Comparison of ENCODE assay signal across 8 mouse cellular contexts in the genomic region with DNA sequence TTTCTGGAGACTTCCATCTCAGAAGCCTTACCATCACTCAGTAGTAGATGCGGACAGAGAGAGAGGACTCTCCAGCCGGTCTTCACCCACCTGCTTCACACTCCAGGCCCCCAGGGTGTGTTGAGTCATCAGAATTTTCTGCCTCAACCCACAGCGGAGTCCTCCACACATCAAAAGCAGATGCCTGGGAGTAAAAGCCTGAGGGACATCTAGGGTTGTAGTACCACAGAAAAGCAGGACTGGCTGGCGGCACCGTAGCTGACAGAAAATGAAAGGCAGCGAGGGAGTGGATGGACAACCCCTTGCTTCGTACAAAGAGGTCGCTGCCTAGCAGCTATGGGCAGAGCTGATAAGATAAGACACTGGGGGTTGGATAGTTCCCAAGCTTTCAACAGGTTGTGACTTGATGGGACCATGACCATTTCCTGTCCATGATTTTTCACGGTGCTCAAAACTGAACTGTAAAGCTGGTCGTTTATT. TPM values are rescaled to one million over a fixed set of nuclear protein-coding genes. Genes with fewer than 3 reads are reported as not detected.
DNase-seq lines count a peak whose midpoint lies in the region; ATAC-seq lines count a peak whose summit lies in the region.

No protein-coding gene starts in this region.

- peak; percentile 21 for DNase-seq in hindbrain, embryonic 10.5 days (ENCODE audit: low spot score)
- DNase-seq in ES-CJ7 (ENCODE audit: low read depth, low spot score): peak; percentile 35
- peak; percentile 35 for DNase-seq in embryonic facial prominence, embryonic 14.5 days (ENCODE audit: low spot score)
- no peak for DNase-seq in ovary, postnatal 14 days (ENCODE audit: low spot score)
- DNase-seq in ovary, adult 18-20 months (ENCODE audit: low spot score): no peak

- H3K9ac ChIP-seq in hindbrain, embryonic 13.5 days: no peak overlapping the region
- peak overlapping the region; percentile 93 for H3K9ac ChIP-seq in embryonic facial prominence, embryonic 14.5 days (ENCODE audit: low read depth, low read length)
- H3K9ac ChIP-seq in liver, embryonic 15.5 days: no peak overlapping the region

- no peak for ATAC-seq in hindbrain, embryonic 13.5 days (ENCODE audit: low FRiP score)
- ATAC-seq in embryonic facial prominence, embryonic 14.5 days (ENCODE audit: low read depth): no peak
- no peak for ATAC-seq in liver, embryonic 15.5 days (ENCODE audit: insufficient read depth)
- ATAC-seq in activated CD4-positive, CD25-positive, alpha-beta regulatory T cell, adult 4 months: no peak

- H3K27ac ChIP-seq in hindbrain, embryonic 10.5 days: peak overlapping the region; percentile 90; the same call in 1 of the 2 replicates
- no peak overlapping the region for H3K27ac ChIP-seq in hindbrain, embryonic 13.5 days
- H3K27ac ChIP-seq in embryonic facial prominence, embryonic 14.5 days (replicated peaks; ENCODE audit: low read depth, low read length): peak overlapping the region; percentile 97
- H3K27ac ChIP-seq in liver, embryonic 15.5 days (replicated peaks): no peak overlapping the region

- WGBS in hindbrain, embryonic 10.5 days: 26% methylated on average over 10 of the region's 10 CpGs
- WGBS in hindbrain, embryonic 13.5 days: 34% methylated on average over 10 of the region's 10 CpGs
- WGBS in embryonic facial prominence, embryonic 14.5 days: 30% methylated on average over 10 of the region's 10 CpGs
- WGBS in liver, embryonic 15.5 days (ENCODE audit: insufficient replicate concordance): 24% methylated on average over 10 of the region's 10 CpGs

- peaks cover 7% of the 10 kb centered on the region; the same call in 1 of the 2 replicates for H3K27me3 ChIP-seq in hindbrain, embryonic 10.5 days (ENCODE audit: insufficient read depth, poor library complexity, severe bottlenecking)
- H3K27me3 ChIP-seq in hindbrain, embryonic 13.5 days: peaks cover 28% of the 10 kb centered on the region
- H3K27me3 ChIP-seq in embryonic facial prominence, embryonic 14.5 days (replicated peaks; ENCODE audit: control insufficient read depth, insufficient read depth, low read length): no peaks in the 10 kb centered on the region
- peaks cover 33% of the 10 kb centered on the region for H3K27me3 ChIP-seq in liver, embryonic 15.5 days

- no peaks in the 10 kb centered on the region for H3K36me3 ChIP-seq in hindbrain, embryonic 10.5 days
- H3K36me3 ChIP-seq in hindbrain, embryonic 13.5 days: no peaks in the 10 kb centered on the region
- H3K36me3 ChIP-seq in embryonic facial prominence, embryonic 14.5 days (ENCODE audit: control insufficient read depth, insufficient read depth, low read length): peaks cover 3% of the 10 kb centered on the region; the same call in 1 of the 2 replicates
- no peaks in the 10 kb centered on the region for H3K36me3 ChIP-seq in liver, embryonic 15.5 days (replicated peaks)

- H3K4me1 ChIP-seq in hindbrain, embryonic 10.5 days (replicated peaks): peaks cover 40% of the 10 kb centered on the region
- peaks cover 17% of the 10 kb centered on the region for H3K4me1 ChIP-seq in hindbrain, embryonic 13.5 days (replicated peaks)
- H3K4me1 ChIP-seq in embryonic facial prominence, embryonic 14.5 days (ENCODE audit: control insufficient read depth, insufficient read depth, low read length): peaks cover 24% of the 10 kb centered on the region
- H3K4me1 ChIP-seq in liver, embryonic 15.5 days (replicated peaks): peaks cover 5% of the 10 kb centered on the region

- H3K9me3 ChIP-seq in hindbrain, embryonic 10.5 days: no peaks in the 10 kb centered on the region
- H3K9me3 ChIP-seq in hindbrain, embryonic 13.5 days: no peaks in the 10 kb centered on the region
- H3K9me3 ChIP-seq in embryonic facial prominence, embryonic 14.5 days (ENCODE audit: control insufficient read depth, low read length): no peaks in the 10 kb centered on the region
- H3K9me3 ChIP-seq in liver, embryonic 15.5 days (replicated peaks): no peaks in the 10 kb centered on the region

- H3K4me3 ChIP-seq in hindbrain, embryonic 10.5 days: peak overlapping the region; percentile 75
- no peak overlapping the region for H3K4me3 ChIP-seq in hindbrain, embryonic 13.5 days
- peak overlapping the region; percentile 87 for H3K4me3 ChIP-seq in embryonic facial prominence, embryonic 14.5 days (ENCODE audit: low read depth, low read length)
- H3K4me3 ChIP-seq in liver, embryonic 15.5 days (replicated peaks): no peak overlapping the region

- no peak overlapping the region for H3K4me2 ChIP-seq in hindbrain, embryonic 13.5 days
- peak overlapping the region; percentile 92 for H3K4me2 ChIP-seq in embryonic facial prominence, embryonic 14.5 days (ENCODE audit: low read depth, low read length)
- H3K4me2 ChIP-seq in liver, embryonic 15.5 days: 0 out of 2 replicates have a peak overlapping the region, but pooled peaks have one; percentile 5

RNA-seq across cellular contexts. Expression of a gene that starts 0.7 kb away (rescaled TPM):
- 46.1 and 58.2 TPM in 2 replicates for polyA plus RNA-seq in hindbrain, embryonic 10.5 days (2016; fragmentation: Nextera tagmentation; extraction: Ambion mirVana)
- polyA plus RNA-seq in hindbrain, embryonic 13.5 days (2015; fragmentation: Nextera tagmentation; extraction: Ambion mirVana): 16.4 and 18.6 TPM in 2 replicates
- polyA plus RNA-seq in embryonic facial prominence, embryonic 14.5 days (2014; fragmentation: Nextera tagmentation; extraction: Ambion mirVana): 115 and 137 TPM in 2 replicates
- 2.5 and 2.8 TPM in 2 replicates for polyA plus RNA-seq in liver, embryonic 15.5 days (2015; fragmentation: Nextera tagmentation; extraction: Ambion mirVana)
- not detected for polyA plus RNA-seq in activated CD4-positive, CD25-positive, alpha-beta regulatory T cell, adult 4 months (2017; shearing (Covaris generic))

Comparison
In these comparisons a context has a peak if more than half of its experiments do, and no peak if none do; other contexts are left out.
1. H3K27ac ChIP-seq: peak in hindbrain, embryonic 10.5 days (single experiment) and embryonic facial prominence, embryonic 14.5 days (single experiment); none in hindbrain, embryonic 13.5 days (single experiment) and liver, embryonic 15.5 days (single experiment).
2. H3K4me3 ChIP-seq: peak in hindbrain, embryonic 10.5 days (single experiment) and embryonic facial prominence, embryonic 14.5 days (single experiment); none in hindbrain, embryonic 13.5 days (single experiment) and liver, embryonic 15.5 days (single experiment).
3. DNase-seq: peak in hindbrain, embryonic 10.5 days (single experiment), ES-CJ7 (single experiment) and embryonic facial prominence, embryonic 14.5 days (single experiment); none in ovary, postnatal 14 days (single experiment) and ovary, adult 18-20 months (single experiment).